Mouse (Mus musculus): ENCODE results near the gene Msh2. TPM values are rescaled to one million over a fixed set of nuclear protein-coding genes. Genes with fewer than 3 reads are reported as not detected.

Gene Msh2
- polyA plus RNA-seq (2017; shearing (Covaris generic)): 66.6 TPM

GRCm38 (mm10) chr17:87671890-87672660 lies at the start of gene Msh2:
Msh2 (plus strand) TSS chr17:87672330.

Other genes with a start within 250 kb of the Msh2 start
- gene Stpg4, start 244.6 kb upstream of the Msh2 start, polyA plus RNA-seq (2017; shearing (Covaris generic)): not detected
- gene Calm2, start 225.4 kb upstream of the Msh2 start, polyA plus RNA-seq (2017; shearing (Covaris generic)): 514 TPM
- 4.0 TPM for gene Epcam, start 36.4 kb upstream of the Msh2 start, polyA plus RNA-seq (2017; shearing (Covaris generic))
- gene Kcnk12, start 125.7 kb downstream of the Msh2 start, polyA plus RNA-seq (2017; shearing (Covaris generic)): not detected
- not detected for gene Rpl36-ps4, start 248.6 kb downstream of the Msh2 start, polyA plus RNA-seq (2017; shearing (Covaris generic))